Mouse (Mus musculus) layer of hippocampus, adult 11-12 months (tissue): Measurements from ENCODE around the gene Gpr61.

Experiments used
- DNase-seq: peaks from one replicate; pipeline ENCODE4 v3.0.0; 2022; ENCODE audit warnings: low spot score

The Gpr61 gene

DNA sequence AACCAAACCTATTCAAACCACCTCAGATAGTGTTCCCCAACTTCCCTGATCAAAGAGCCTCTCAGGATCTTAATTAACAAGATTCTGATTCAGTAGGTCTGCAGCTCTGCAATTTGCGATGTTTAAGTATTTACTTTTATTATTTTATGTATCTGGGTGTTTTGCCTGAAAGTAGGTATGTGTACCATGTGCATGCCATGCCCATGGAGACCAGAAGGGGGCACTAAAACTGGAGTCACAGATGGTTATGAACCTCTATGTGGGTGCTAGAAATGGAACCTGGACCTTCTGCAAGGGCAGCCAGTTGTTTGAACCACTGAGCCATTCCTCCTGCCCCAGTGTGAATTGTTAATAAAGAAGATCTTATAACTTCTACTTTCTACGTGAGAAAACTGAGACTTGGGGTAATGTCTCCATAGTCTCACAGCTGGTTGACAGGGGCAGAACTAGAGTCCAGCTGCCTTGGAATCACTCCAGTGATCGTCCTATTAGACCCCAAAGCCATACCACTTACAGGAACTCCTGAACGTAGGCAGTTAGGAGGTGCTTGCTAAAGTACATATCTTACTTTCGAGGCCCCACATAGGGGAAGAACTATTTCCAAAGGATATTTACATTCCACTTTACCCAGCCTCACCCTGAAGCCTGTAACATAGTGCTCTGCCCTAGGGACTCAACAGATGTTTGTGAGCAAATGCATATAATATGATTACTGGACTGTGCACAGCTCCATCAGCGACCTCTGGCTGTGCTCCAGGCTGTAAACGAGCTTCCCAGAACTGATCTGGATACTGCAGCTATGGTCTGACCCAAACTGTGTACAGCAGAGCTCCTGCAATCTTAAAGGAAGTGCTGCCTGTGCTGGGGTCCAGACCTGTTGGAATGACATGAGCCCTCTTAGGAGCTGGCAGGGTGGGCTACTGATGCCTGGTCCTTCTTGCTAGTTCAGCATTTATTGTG, 24.4 kb upstream of the Gpr61 start:
- DNase-seq = no peak

DNA sequence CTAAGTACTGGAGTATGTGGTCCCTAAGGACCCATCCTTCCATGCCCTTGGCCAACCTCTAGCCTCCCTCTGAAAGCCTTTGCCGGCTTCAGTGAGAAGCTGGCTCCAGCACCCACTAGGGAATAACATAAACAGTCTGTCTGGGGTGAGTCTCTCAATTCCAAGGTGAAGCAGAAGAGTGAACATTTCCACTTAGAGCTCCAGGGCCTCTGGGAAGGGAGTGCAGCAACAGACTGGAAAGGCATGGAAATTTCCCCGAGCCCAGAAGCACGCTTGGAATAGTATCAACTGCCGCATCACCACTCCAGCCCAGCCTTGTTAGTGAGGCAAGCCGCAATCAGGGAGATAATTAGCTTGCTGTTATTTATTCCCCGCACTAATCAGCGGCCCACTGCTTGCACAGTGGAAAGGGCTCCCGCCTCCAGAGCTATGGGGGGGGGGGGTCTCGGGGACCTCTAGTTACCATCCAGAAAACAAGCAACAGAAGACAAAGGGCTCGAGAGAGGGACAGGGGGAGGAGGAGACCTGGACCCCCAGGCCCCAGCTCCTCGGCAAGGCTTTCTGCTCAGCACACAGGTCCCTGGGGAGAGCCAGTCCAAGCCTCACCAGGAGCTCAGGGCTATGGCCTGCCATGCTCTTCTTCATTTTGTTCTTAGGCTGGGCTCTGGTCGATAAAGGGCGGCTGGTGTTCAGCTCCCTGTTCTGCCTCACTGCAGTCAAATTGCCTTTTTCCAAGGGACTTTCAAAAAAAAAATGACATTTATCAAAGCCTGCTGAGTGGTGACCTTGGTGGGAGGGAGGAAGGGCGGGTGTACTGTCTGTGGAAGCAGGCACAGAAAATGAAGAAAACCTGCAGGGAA, 20.2 kb upstream of the Gpr61 start:
- peak; percentile 79 for DNase-seq

DNA sequence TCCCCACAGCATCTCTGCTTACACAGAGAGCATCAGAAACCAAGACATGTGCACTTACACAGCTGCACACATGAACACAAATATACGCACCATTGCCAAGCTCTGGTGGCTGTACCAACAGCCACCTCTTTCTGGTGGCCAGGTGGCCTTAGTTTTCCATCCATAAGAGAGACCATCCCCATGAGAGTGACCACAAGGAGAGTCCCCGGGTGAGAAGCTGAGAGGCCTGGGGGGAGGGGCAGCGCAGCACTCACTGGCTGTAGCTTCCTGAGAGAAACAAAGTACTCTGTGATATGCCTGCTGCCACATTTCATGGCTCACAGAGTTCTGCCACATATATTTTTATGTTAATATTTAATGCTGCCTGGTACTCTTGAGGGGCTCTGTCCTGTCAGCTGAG, 14.5 kb upstream of the Gpr61 start:
- no peak for DNase-seq

DNA sequence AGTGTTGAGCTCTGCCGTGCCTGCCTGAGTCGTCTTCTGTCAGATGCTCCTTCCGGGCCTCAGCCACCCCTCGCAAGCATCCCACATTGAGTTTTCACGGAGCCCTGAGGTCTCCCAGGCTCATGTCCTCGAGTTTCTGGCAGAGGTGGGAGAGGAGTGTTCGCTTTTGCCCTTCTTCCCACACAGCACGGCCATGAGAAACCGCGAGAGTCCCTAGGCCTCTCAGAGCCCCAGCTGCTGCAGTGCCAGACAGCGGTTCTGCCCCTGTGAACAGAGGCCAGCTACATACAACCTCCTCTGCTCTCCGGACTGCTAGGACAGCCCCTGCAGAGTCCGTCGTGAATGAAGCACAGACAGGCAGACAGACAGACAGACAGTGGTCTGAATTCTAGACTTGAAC, 12.8 kb upstream of the Gpr61 start:
- DNase-seq = no peak

DNA sequence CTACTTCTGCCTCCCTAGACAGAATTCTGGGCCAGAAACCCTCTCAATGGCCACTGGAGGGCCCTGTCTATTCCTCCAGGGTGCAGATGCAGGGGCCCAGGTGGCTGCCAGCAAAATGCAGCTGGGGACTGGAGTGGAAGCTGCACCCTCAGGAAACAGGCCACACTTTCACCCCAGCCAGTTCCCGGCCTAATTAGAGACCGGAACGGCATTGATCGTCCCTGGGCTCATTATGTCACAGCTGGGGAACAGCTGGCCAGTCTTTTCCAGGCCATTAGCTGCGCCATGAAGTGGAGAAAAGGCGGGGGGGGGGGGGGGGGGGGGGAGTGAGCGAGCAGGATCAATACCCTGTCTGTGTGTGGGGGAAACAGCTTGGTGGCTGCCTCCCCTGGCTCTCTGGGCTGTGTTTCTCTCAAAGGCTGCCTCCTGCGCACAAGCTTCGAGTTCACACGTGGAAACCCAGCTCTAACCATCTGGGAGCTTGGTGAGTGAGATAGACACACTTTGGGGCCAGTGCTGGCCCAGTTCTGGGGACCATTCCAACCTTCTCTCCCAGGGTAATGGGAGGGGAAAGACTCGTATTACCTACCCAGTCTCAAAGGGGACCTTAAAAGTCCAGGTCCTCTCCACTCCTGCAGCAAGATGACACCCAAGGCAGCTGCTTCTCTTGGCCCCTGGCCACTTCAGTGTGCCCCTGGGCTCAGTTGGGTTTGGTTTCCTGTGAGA, 12.0 kb upstream of the Gpr61 start:
- DNase-seq = peak; percentile 76

DNA sequence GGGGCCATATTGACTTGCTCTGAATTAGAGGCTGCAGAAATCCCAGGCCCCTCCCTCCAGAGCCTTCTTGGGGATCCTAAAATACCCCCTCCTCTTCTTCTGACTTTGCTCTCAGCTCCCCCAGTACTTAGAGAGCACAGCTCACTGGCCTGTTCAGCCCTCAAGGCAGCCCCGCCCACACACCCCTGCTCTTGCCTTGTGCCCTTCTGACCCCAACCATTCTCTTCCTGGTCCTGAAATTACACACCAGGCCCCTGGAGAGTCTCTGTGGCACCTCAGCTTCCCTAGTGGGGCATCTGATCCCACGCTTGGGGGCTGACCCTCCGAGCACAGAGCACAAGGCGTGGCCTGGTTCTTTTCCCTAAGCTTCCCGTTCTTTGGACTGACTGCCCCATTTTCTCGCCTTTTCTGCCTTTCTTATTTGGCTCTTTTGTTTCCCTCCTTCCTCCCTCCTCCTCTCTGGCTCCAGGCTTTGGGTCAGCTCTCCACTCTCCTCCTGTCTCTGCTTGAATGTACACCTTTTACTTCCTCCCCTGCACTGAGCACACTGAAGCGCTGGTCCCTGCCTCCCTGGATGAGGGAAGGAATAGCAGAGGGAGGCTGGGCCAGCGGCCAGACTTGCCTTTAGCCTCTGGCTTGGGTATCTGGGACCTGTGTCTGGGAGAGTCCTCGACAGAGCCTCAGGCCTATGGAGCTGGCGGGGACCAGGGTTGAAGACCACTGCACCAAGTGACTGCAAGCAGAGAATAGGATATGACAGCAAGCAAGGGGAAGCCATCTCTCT, 11.0 kb upstream of the Gpr61 start:
- no peak for DNase-seq

DNA sequence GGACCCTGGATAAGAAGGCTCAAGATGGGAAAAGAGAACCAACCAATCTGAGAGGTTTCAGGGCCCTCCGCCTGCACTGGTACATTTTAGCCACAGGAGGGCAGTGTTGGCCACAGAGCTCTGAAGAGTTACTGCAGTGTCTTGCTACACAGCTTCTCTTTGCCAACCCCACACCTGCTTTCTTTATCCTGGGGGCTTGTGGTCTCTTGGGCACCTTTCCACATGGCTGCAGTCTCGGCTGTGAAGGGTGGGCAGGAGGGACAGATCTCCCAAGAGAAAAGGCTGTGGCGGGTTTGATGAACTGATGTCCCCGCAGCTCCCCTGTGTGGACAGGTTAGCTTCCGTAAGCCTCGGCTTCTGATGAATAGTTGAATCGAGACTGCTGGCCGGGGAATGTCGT, 10.1 kb upstream of the Gpr61 start:
- peak; percentile 89 for DNase-seq

DNA sequence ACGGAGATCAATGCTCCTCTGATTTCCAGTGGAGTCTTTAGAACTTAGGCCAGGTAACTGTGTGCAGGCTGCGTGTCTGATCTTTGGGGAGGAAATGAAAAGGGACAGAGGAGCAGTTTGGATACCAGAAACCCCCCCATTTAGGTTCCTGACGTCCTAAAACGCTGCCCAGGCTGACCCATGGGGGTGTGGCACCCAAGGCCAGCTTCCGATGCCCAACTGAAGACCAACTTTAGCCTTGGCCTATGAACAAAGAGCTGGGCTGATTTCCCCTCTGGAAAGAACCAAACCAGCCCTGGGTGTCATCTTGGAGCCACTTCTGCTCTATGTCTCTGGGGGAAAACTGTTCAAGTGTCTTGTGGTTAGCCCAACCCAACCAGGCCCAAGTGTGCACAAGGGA, 9.4 kb upstream of the Gpr61 start:
- no peak for DNase-seq

DNA sequence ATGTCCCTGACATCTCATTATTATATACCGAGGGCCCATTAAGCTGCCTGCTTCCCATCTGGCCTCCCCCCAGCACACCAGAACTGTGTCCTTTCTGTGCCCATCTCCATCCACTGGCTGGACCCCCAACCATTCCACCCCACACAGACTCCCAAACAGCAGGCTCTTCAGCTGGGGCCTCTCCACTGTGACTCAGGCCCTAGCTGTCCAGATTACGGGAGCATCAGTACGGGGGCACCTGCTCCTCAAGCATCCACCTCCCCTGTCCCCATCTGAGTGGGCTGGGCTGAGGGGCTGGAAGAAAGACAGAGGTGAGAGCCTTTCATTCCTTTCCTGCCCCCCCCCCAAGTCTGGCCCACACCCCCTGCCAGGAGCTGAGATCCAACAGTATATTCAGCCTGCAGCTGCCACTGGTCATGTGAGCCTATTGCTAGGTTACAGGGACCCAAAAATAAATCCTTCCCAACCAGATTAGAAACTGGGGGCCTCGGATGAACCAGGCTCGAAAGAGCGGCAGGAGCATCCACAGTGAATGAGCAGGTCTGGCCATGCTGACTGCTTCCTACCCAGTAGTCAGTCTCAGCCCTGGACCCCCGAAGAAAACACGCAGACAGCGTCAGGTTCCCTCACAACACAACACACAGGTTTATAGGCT, 3.8 kb upstream of the Gpr61 start:
- DNase-seq = peak; percentile 65

DNA sequence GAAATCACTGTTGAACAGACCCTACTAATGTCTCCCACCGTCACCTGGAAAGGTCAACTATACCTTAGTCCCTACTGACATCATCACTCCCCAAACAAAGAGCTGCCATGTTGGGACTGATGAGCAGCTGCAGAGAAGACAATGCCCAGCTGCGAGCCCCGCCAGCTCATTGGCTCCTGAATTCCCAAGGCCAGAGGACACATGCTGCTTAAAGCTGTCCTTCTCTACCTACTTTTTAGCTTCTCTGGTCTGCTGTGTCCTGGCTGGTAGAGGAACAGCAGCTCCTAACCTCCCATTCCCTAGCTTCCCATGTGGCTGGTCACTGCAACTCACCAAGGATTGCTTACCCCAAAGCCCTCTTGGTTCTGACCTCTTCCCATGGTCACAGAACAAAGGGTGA, 2.4 kb downstream of the Gpr61 start:
- no peak for DNase-seq

DNA sequence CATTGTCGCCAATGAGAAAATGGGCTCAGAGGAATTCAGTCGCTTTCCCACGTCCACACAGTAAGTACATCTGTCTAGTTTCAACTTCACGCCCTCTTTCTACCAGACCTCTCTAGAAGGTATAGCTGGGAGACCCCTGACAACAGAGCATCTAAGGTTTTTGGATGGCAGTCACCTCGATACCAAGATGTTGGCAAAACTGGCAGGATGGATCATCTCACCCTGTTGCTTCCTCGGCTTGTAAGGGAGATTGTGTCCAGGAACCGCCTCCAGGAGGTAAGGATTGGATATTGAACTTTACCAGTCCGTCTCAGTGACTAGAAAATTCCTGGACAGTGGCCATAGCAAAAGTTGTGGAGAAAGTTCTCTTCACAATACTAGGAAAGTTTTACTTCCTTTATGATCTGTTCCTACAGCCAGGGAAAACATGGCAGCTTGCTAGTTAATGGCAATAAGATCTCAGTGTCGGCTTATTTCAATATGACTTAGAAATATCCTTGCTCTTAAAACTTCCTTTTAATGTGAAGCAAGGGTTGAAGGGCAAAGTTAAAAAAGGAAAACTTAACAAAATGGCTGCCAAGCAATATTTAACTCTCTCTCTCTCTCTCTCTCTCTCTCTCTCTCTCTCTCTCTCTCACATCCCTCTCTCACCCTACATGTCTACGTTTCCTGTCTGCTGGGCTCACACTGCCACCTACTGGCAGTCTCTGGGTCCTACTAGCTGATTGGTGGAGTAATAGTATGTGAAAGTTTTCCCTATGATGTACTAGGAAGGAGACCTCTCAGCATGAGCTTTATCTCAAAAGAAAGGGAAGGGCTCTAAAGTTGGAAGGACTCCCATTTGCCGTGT, 7.1 kb downstream of the Gpr61 start:
- DNase-seq = peak; percentile 93

DNA sequence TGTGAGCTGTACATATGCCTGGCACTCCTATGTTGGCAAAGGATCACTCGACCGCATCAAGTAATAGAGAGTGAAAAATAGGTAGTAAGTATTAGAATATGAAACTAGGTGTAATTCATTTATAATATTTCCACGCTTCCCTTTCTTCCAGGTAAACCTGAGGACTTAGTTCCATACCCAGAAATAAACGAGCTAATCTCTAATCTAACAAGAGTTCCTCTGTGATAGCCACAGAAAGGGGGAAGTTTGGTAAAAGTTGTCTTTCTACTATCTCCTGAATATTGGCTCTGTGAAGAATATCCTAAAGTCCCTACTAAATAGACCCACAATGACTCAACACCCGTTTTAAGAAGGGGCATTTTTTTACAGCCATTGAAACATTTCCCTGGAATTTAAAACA, 8.0 kb downstream of the Gpr61 start:
- no peak for DNase-seq

DNA sequence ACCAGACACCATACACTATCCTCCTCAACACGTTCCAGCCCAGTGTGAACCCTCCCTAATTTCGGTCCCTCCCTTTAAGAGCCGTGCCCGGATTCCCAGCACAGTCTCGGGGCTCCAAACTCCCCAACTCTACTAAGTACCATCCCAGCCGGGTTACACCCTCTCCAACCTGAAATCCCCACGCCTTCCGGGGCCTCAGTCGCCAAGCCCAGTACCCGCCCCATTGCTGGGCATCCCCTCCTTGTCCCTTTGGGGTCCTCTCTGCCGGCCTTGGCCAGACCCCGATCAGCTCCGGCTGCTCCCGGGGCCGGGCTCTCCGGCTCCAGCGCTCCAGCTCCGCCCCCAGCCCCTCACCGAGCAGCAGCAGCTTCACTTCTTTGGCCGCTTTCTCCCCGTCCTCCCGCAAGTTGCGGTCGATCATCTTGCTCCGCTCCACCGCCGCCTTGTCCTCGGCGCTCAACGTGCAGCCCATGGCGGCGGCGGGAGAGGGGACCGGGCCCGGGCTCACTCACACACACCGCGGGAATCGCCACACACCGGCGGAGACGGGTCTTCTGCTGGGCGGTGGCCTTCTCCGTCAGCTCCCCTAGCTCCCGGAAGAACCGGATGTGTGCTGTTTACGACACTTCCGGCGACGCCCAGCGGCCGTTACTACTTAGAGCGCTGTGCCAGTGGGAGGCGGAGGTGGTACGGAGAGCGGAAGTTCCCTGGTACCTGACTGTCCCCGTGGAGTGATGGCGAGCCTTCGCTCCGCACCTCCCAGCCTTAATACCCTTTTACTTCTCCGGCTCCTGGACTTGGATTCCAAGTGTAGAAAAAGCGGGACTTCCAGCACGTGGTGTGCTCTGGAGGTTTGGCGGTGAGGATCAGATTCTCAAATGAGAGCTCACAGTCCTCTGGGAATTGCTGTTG, 8.9 kb downstream of the Gpr61 start, which contains the start of gene Gnai3:
Gene Gnai3 (minus strand): TSS at position 613 of the 912 bp plus-strand sequence.
- DNase-seq = peak; percentile 91

DNA sequence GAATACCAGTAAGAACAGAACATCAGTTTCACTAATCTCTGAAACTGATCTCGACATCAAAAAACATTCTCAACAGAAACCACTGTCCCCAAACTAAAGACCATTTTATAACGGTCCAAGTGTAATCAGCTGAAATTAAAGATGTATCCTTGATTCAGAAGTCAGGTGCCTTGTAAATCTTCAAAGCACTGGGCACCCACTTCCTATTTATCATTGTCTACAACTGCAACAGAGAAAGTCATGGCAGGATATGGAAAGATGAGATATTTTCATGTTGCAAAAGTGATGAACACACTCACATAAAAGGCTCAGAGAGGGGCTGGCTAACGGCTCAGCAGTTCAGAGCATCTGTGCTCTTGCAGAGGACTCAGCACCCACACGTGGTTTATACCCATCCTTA, 13.9 kb downstream of the Gpr61 start:
- no peak for DNase-seq

DNA sequence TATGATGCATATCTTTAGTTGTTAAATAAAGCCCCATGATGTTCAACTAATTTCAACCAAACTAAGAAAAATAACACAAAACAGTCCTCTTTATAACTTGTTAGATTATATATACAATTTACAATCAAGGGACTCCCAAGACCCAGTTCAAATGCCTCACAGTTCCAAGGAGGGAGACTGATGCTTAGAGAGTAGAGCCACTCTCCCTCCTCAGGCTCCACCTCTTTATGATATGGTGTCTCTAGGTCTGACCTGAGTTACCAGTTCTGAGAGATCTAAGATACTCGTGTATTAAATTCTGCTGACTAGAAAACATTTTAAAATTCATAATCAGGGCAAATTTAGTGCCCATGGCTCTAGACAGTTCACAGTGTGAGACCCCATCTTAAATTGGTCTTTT, 15.6 kb downstream of the Gpr61 start:
- DNase-seq = no peak

DNA sequence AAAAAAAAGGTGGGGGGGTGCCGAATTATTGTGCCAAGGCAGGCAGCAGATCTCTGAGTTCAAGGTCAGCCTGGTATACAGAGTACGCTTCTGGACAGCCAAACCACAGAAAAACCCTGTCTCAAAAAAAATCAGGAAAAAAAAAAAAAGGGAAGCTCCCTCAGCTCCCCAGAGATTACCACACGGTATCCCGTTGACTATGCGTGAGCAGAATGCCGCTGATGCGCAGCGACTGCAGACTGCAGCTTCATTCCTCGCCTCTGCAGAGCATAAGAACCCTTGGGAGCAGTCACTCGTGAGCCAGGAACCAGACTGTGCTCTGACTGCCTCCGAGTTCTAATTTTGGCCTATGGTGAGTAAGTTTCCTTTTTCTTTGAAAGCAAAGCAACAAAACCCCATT, 20.0 kb downstream of the Gpr61 start:
- DNase-seq = peak; percentile 52

DNA sequence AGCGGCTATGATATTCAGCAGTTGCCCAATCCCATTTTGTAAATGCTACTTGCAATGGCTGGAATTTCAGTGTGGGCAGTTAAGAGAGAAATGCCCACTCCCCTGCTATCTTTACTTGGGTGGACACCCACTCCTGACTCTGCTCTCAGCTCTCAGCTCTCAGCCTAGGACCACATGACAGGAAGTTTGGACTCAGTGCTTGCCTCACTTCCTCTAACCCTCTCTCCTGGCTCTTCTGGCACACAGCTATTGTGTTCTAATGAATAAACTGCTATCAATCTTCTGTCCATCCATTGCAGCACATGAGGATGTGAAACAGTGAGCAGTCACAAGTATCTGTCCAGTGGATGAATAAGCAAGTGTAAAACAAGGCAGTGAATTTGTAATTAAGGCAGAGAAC, 22.2 kb downstream of the Gpr61 start:
- DNase-seq = no peak

DNA sequence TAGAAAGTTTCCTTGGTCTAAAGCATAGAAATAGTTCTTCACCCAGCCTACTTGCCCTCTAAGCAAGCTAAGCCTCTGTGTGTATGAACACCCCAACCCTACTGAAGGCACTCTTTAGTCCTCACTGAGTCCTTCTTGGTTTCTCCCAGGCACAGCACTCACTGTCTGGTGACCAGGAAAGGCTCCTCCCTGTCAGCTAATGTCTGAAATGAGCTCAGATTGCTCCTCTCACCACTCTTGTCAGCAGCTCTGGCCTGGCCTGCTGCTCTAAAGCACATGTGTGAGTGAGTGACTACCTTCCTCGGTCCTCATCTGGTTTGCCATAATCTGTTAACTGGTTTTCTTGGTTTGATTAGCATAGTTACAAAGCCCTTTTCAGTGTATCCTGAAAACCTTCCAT, 22.9 kb downstream of the Gpr61 start:
- no peak for DNase-seq

DNA sequence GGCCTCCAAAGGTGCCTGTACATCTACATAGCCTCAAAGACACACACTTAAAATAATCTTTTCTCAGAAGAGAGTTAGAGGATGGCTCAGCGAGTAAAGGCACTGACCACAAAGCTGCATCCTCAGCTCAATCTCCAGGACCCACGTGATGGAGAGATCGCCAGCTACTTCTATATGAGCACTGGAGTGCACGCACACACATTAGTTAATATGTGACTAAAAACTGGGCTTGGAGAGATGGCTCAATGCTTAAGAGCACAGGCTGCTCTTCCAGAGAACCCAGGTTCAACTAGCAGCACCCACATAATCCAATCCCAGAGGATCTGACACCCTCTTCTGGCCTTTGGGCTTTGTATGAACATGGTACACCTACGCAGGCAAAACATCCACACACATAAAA, 23.5 kb downstream of the Gpr61 start:
- DNase-seq = no peak
